Mouse (Mus musculus): ENCODE data around the gene Lpcat3. TPM values are rescaled to one million over a fixed set of nuclear protein-coding genes. Genes with fewer than 3 reads are reported as not detected.

The Lpcat3 gene
- polyA plus RNA-seq (2012; rRNA removed): 174 and 229 TPM in 2 replicates

DNA sequence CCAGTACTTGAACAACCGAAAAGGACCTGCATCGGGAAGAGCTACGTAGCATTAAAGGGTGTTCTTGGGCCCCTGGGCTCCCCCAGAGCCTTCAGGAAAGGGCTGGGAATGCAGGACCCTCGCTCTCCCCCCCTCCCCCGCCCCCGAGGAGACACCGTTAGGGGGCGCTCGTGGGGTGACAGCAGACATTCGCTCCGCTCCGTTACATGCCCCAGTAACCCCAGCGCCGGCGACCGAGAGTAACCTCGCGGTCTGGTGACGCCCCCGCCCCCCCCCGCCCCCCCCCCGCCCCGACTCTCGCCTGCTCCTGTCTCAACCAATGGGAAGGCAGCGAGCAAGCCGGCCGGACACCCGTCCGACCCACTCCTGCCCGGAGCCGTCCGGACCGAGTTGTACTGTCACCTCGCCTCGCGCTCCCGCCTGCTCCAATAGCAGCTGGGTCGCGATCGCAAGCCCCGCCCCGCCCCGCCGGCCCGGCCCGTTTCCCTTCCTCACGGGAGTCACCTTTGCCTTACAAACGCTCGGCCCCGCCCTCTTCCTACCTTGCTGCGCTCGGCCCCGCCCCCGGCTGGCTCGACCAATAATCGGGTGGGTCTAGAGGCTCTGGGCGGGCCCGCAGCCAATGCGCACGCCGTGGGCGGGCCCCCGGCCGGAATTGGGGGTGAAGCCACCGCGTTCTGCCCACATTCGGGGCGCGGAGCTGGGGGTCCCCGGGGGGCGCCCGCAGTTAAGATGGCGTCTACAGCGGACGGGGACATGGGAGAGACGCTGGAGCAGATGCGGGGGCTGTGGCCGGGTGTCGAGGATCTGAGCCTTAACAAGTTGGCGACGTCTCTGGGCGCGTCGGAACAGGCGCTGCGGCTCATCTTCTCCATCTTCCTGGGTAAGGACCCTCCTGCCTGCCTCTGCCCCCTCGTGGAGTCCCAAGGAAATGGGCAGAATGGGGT, at the start of gene Lpcat3:
TSS of gene Lpcat3 (plus strand) at position 551 of the 947 bp plus-strand sequence.

GRCm38 (mm10) chr6:124635985-124636384, 26.8 kb upstream of the Lpcat3 start, which contains the start of gene C1s2:
TSS of gene C1s2 (minus strand) at chr6:124636085.

GRCm38 (mm10) chr6:124711824-124712782, 49.3 kb downstream of the Lpcat3 start, which contains the start of the genes Emg1 and Phb2:
TSS of gene Emg1 (minus strand) at chr6:124712178.
TSS of gene Phb2 (plus strand) at chr6:124712336.

GRCm38 (mm10) chr6:124738511-124739023, 75.7 kb downstream of the Lpcat3 start, which contains the start of gene Ptpn6:
TSS of gene Ptpn6 (minus strand) at chr6:124738714.

GRCm38 (mm10) chr6:124740888-124741761, 78.3 kb downstream of the Lpcat3 start, which contains the start of gene Grcc10:
TSS of gene Grcc10 (minus strand) at chr6:124741374.

Other genes with a start within 250 kb of the Lpcat3 start
- 66.4 and 66.9 TPM in 2 replicates for gene Pex5, start 248.0 kb upstream of the Lpcat3 start, polyA plus RNA-seq (2012; rRNA removed)
- 28.5 and 42.6 TPM in 2 replicates for gene Clstn3, start 198.2 kb upstream of the Lpcat3 start, polyA plus RNA-seq (2012; rRNA removed)
- gene C1rl, start 169.9 kb upstream of the Lpcat3 start, polyA plus RNA-seq (2012; rRNA removed): 3.6 and 4.3 TPM in 2 replicates
- 30.8 and 35.5 TPM in 2 replicates for gene C1ra, start 150.6 kb upstream of the Lpcat3 start, polyA plus RNA-seq (2012; rRNA removed)
- 61.1 and 87.7 TPM in 2 replicates for gene C1s1, start 120.7 kb upstream of the Lpcat3 start, polyA plus RNA-seq (2012; rRNA removed)
- 0.10 and 0.28 TPM in 2 replicates for gene C1rb, start 92.7 kb upstream of the Lpcat3 start, polyA plus RNA-seq (2012; rRNA removed)
- 0.09 and 0.21 TPM in 2 replicates for gene C1s2, start 26.9 kb upstream of the Lpcat3 start, polyA plus RNA-seq (2012; rRNA removed)
- 43.9 and 53.5 TPM in 2 replicates for gene Emg1, start 49.2 kb downstream of the Lpcat3 start, polyA plus RNA-seq (2012; rRNA removed)
- gene Phb2, start 49.3 kb downstream of the Lpcat3 start, polyA plus RNA-seq (2012; rRNA removed): 133 and 151 TPM in 2 replicates
- 15.2 and 17.3 TPM in 2 replicates for gene Ptpn6, start 75.7 kb downstream of the Lpcat3 start, polyA plus RNA-seq (2012; rRNA removed)
- 266 and 371 TPM in 2 replicates for gene Grcc10, start 78.3 kb downstream of the Lpcat3 start, polyA plus RNA-seq (2012; rRNA removed)
- not detected in 2 replicates for gene Gm45234, start 93.0 kb downstream of the Lpcat3 start, polyA plus RNA-seq (2012; rRNA removed)
- gene Atn1, start 93.5 kb downstream of the Lpcat3 start, polyA plus RNA-seq (2012; rRNA removed): 44.9 and 59.9 TPM in 2 replicates
- gene Eno2, start 106.6 kb downstream of the Lpcat3 start, polyA plus RNA-seq (2012; rRNA removed): 10.6 and 11.5 TPM in 2 replicates
- 9.0 and 11.7 TPM in 2 replicates for gene Lrrc23, start 116.7 kb downstream of the Lpcat3 start, polyA plus RNA-seq (2012; rRNA removed)
- gene Spsb2, start 145.6 kb downstream of the Lpcat3 start, polyA plus RNA-seq (2012; rRNA removed): 27.7 and 31.4 TPM in 2 replicates
- gene Tpi1, start 151.3 kb downstream of the Lpcat3 start, polyA plus RNA-seq (2012; rRNA removed): 353 and 433 TPM in 2 replicates
- gene Usp5, start 166.5 kb downstream of the Lpcat3 start, polyA plus RNA-seq (2012; rRNA removed): 120 TPM in 2 replicates
- gene Cdca3, start 166.5 kb downstream of the Lpcat3 start, polyA plus RNA-seq (2012; rRNA removed): 20.9 and 42.3 TPM in 2 replicates
- 0.98 and 1.0 TPM in 2 replicates for gene Gnb3, start 177.2 kb downstream of the Lpcat3 start, polyA plus RNA-seq (2012; rRNA removed)
- 99.7 and 118 TPM in 2 replicates for gene P3h3, start 194.7 kb downstream of the Lpcat3 start, polyA plus RNA-seq (2012; rRNA removed)
- gene Gpr162, start 201.0 kb downstream of the Lpcat3 start, polyA plus RNA-seq (2012; rRNA removed): 3.2 and 3.4 TPM in 2 replicates
- gene Cd4, start 225.2 kb downstream of the Lpcat3 start, polyA plus RNA-seq (2012; rRNA removed): 1.4 and 1.6 TPM in 2 replicates
- gene Lag3, start 248.7 kb downstream of the Lpcat3 start, polyA plus RNA-seq (2012; rRNA removed): 8.3 and 8.4 TPM in 2 replicates

Measured in ovary, adult 2 months (tissue).